Mouse (Mus musculus): ENCODE measurements around the gene Lgals12. TPM values are rescaled to one million over a fixed set of nuclear protein-coding genes. Genes with fewer than 3 reads are reported as not detected.

Gene Lgals12
- total and polyA plus RNA-seq, 3 experiments, result not detected

DNA sequence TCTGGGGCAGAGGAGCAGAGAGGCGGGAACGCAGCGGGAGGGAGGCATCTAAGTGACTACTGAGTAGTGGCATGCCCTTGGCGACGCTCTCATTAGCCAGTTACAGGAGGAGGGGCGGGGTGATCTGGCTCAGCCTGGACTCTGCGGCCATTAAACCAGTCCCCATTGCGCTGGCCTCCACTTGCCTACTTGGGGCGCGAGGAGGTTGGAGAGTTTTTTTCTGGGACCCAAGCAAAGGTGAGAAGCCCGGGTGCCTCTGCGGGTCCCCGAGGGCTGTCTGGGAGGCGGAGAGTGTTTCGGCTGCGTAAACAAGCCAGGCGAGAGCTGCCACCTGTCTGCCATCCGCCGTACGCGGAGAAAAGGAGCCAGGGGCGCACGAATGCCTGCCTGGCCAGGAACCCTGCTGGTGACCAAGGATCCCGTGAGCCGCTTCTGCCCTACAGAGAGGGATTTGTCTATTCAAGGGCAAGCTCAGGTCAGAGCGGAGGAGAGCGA, 49.6 kb downstream of the Lgals12 start, which contains the start of gene Pla2g16 (continued):
- TF ChIP-seq SMC3 (IDR thresholded peaks at IDR 0.05; ENCODE audit: low read depth, low read length), result no peak
- no peak for TF ChIP-seq USF1 (IDR thresholded peaks at IDR 0.05; ENCODE audit: low read depth, low read length)
- TF ChIP-seq RCOR1 (IDR thresholded peaks at IDR 0.05; ENCODE audit: low read depth, low read length), result no peak
- TF ChIP-seq MYC (IDR thresholded peaks at IDR 0.05; ENCODE audit: low read depth, low read length), result no peak
- no peak for TF ChIP-seq MEF2A (IDR thresholded peaks at IDR 0.05; ENCODE audit: extremely low read depth, insufficient replicate concordance, low read depth, low read length, poor library complexity, severe bottlenecking)
- TF ChIP-seq NELFE (IDR thresholded peaks at IDR 0.05; ENCODE audit: low read depth, low read length), result peak; percentile 55
- TF ChIP-seq SIN3A (IDR thresholded peaks at IDR 0.05; ENCODE audit: low read length), result 0 out of 2 replicates have a peak, but pooled peaks have one; percentile 15
- TF ChIP-seq POLR2A (IDR thresholded peaks at IDR 0.05; ENCODE audit: control insufficient read depth in 1 of 2, insufficient read depth in 1 of 2, low read depth in 1 of 2, low read length in 2 of 2, poor library complexity in 1 of 2), result peak; percentile 37 to 67; a peak in 3 of 4 replicates
- TF ChIP-seq GABPA (IDR thresholded peaks at IDR 0.05; ENCODE audit: low read depth, low read length), result no peak
- peak; percentile 17; the same call in 1 of the 2 replicates for TF ChIP-seq MAZ (IDR thresholded peaks at IDR 0.05; ENCODE audit: low read depth, low read length)
- TF ChIP-seq TCF12 (IDR thresholded peaks at IDR 0.05; ENCODE audit: low read depth, low read length), result no peak
- no peak for TF ChIP-seq MXI1 (IDR thresholded peaks at IDR 0.05; ENCODE audit: low read depth, low read length)
- peak; percentile 67 for TF ChIP-seq MAX (IDR thresholded peaks at IDR 0.05; ENCODE audit: low read length)
- no peak; the same call in 1 of the 2 replicates for TF ChIP-seq POLR2AphosphoS2 (IDR thresholded peaks at IDR 0.05; ENCODE audit: low read length)

DNA sequence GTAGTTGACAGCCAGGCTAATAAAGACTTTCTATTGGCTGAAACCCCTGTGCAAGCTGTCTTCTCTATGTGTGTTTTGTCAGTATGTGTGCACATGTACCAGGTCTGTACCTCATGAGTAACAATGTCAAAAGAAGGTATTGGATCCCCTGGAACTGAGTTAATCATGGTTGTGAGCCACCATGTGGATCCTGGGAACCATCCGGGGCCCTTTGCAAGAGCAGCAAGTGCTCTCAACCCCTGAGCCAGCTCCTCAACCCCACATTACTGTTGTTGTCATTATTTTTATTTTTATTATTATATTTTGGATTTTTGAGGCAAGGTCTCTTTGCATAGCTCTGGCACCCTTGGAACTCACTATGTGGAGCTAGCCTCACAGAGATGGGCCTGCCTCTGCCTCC, 50.4 kb downstream of the Lgals12 start:
- no peak for DNase-seq (ENCODE audit: low read depth, low spot score)
- Histone ChIP-seq H3K4me1 (ENCODE audit: control insufficient read depth in 1 of 2, insufficient read depth in 2 of 2, low read length in 2 of 2) (peaks cover 15 to 24% of the 10 kb centered on the region in 2 experiments), H3K79me2 (ENCODE audit: control insufficient read depth, insufficient read depth, low read length, poor library complexity) (peaks cover 3% of the 10 kb centered on the region; the same call in 1 of the 2 replicates), H3K9ac (ENCODE audit: control insufficient read depth, low read depth, low read length, poor library complexity, severe bottlenecking) (no peak overlapping the region), H3K4me3 (ENCODE audit: control insufficient read depth in 1 of 2, insufficient read depth in 1 of 2, low read depth in 2 of 2, low read length in 2 of 2) (peak overlapping the region in 1 of 2 experiments; percentile 33; a peak in 2 of 4 replicates), H3K27me3 (ENCODE audit: control insufficient read depth in 1 of 2, insufficient read depth in 2 of 2, low read length in 2 of 2) (no peaks in the 10 kb centered on the region), H3K27ac (ENCODE audit: control insufficient read depth, low read depth, low read length) (no peak overlapping the region), H3K36me3 (ENCODE audit: control insufficient read depth in 1 of 2, insufficient read depth in 2 of 2, low read length in 2 of 2) (peaks cover 0 to 13% of the 10 kb centered on the region in 2 experiments; a peak in 2 of 4 replicates), H3K9me3 (replicated peaks; ENCODE audit: insufficient read depth, low read length) (no peaks in the 10 kb centered on the region)
- TF ChIP-seq JUND (IDR thresholded peaks at IDR 0.05; ENCODE audit: low read depth, low read length) (no peak), TBP (IDR thresholded peaks at IDR 0.05; ENCODE audit: low read depth, low read length) (no peak), POLR2AphosphoS2 (IDR thresholded peaks at IDR 0.05; ENCODE audit: low read length) (no peak)

DNA sequence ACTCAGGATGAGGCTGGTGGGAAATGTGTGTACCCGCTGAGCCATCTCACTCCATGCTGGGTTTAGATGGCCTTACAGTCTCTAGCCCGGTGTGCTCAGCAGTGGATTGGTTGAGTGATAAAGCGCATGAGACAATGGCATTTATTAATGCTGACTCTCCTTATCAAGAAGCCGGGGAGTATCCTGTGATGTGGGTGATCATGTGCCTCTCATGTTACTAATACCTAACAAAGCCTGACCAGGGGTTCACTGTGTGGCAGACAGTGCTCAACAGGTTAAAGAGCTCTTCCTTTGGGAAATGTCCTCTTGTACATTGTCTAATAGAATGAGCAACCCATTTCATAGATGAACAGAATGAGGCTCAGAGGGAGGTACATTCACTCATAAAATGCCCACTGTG, 52.1 kb downstream of the Lgals12 start:
- Histone ChIP-seq H3K4me1 (ENCODE audit: control insufficient read depth in 1 of 2, insufficient read depth in 2 of 2, low read length in 2 of 2) (peaks cover 18 to 25% of the 10 kb centered on the region in 2 experiments), H3K9ac (ENCODE audit: control insufficient read depth, low read depth, low read length, poor library complexity, severe bottlenecking) (no peak overlapping the region), H3K27ac (ENCODE audit: control insufficient read depth, low read depth, low read length) (no peak overlapping the region), H3K9me3 (replicated peaks; ENCODE audit: insufficient read depth, low read length) (no peaks in the 10 kb centered on the region), H3K79me2 (ENCODE audit: control insufficient read depth, insufficient read depth, low read length, poor library complexity) (peaks cover 3% of the 10 kb centered on the region; the same call in 1 of the 2 replicates), H3K36me3 (ENCODE audit: control insufficient read depth in 1 of 2, insufficient read depth in 2 of 2, low read length in 2 of 2) (peaks cover 0 to 17% of the 10 kb centered on the region in 2 experiments; a peak in 2 of 4 replicates), H3K27me3 (ENCODE audit: control insufficient read depth in 1 of 2, insufficient read depth in 2 of 2, low read length in 2 of 2) (no peaks in the 10 kb centered on the region), H3K4me3 (ENCODE audit: control insufficient read depth in 1 of 2, insufficient read depth in 1 of 2, low read depth in 2 of 2, low read length in 2 of 2) (no peak overlapping the region)
- no peak for DNase-seq (ENCODE audit: low read depth, low spot score)
- TF ChIP-seq USF1 (IDR thresholded peaks at IDR 0.05; ENCODE audit: low read depth, low read length) (peak; percentile 61; the same call in 1 of the 2 replicates), CHD2 (IDR thresholded peaks at IDR 0.05; ENCODE audit: low read length) (no peak)

Measured in MEL (cell line).